Mouse (Mus musculus) spleen, postnatal 14 days (tissue): ENCODE results near the gene Flnb.

Experiments used
- DNase-seq, 2 experiments: peaks; one replicate each; pipeline ENCODE4 v3.0.0; 2021 to 2022; ENCODE audit warnings: low spot score in 2 of 2

Flnb gene

GRCm38 (mm10) chr14:7826151-7826937, 8.6 kb downstream of the Flnb start:
- no peak for DNase-seq

- DNase-seq, result no peak
These were observed 11.4 kb downstream of the Flnb start for GRCm38 (mm10) chr14:7829181-7829580.

- no peak for DNase-seq
These were observed 14.1 kb downstream of the Flnb start for GRCm38 (mm10) chr14:7831770-7832439.

GRCm38 (mm10) chr14:7832440-7832783, 14.7 kb downstream of the Flnb start:
- DNase-seq, result no peak

GRCm38 (mm10) chr14:7833458-7833857, 15.7 kb downstream of the Flnb start:
- no peak for DNase-seq

- no peak for DNase-seq
These were observed 20.9 kb downstream of the Flnb start for GRCm38 (mm10) chr14:7838564-7839089.

- DNase-seq, result no peak
These were observed 22.3 kb downstream of the Flnb start for GRCm38 (mm10) chr14:7839950-7840514.

GRCm38 (mm10) chr14:7842631-7843332, 25.0 kb downstream of the Flnb start:
- DNase-seq, result no peak

GRCm38 (mm10) chr14:7846696-7847095, 28.9 kb downstream of the Flnb start:
- DNase-seq, result no peak

- DNase-seq, result no peak
These were observed 30.0 kb downstream of the Flnb start for GRCm38 (mm10) chr14:7847746-7848232.

GRCm38 (mm10) chr14:7850913-7851312, 33.2 kb downstream of the Flnb start:
- DNase-seq, result no peak

- DNase-seq, result no peak
These were observed 33.8 kb downstream of the Flnb start for GRCm38 (mm10) chr14:7851543-7852065.

GRCm38 (mm10) chr14:7853691-7854090, 35.9 kb downstream of the Flnb start:
- DNase-seq, result no peak

- no peak for DNase-seq
These were observed 36.6 kb downstream of the Flnb start for GRCm38 (mm10) chr14:7854366-7854765.

- DNase-seq, result no peak
These were observed 37.3 kb downstream of the Flnb start for GRCm38 (mm10) chr14:7855101-7855500.

GRCm38 (mm10) chr14:7855501-7855900, 37.7 kb downstream of the Flnb start:
- no peak for DNase-seq

GRCm38 (mm10) chr14:7856348-7856747, 38.6 kb downstream of the Flnb start:
- no peak for DNase-seq

GRCm38 (mm10) chr14:7857835-7858234, 40.1 kb downstream of the Flnb start:
- DNase-seq, result no peak

- no peak for DNase-seq
These were observed 40.7 kb downstream of the Flnb start for GRCm38 (mm10) chr14:7858430-7858829.

- DNase-seq, result no peak
These were observed 42.9 kb downstream of the Flnb start for GRCm38 (mm10) chr14:7860525-7861154.

GRCm38 (mm10) chr14:7861275-7861674, 43.5 kb downstream of the Flnb start:
- no peak for DNase-seq
